Mouse (Mus musculus): ENCODE measurements around the gene 2510009E07Rik.

The 2510009E07Rik gene

DNA sequence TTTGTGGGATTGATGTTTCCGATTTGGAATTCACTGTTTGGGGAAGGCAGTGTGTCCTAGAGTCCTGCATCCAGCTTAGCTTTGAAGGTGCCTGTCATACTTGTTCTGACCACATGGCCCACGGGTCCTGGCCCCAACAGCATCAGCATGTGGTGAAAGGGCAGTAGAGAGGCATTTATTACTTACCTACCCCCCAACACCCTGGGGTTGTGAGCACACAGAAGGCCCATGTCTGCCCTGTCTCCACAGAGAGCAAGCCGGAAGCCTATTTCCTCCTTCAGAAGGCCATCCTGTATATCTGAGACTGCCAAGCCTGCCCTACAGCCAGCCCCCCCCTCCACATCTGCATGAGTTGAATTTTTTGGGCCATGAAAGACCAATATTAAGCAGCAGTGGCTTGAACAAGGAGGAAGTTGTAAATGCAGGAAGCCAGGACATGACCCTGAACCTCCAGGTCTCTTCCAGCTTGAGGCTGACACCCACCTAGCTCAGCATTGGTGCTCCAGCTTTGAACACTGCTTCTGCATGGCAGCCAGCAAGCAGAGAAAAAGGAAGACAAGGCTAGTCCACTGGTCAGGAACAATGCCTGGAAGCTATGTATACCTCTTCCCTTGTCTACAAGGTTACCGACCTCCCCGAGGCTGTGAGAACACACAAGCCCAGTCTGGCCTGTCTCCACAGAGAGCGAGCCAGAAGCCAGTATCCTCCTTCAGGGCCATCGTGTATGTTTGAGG is 53.5 kb downstream of the 2510009E07Rik start:
- no peak for ATAC-seq (ENCODE audit: insufficient number of reproducible peaks, low FRiP score, low TSS enrichment)

DNA sequence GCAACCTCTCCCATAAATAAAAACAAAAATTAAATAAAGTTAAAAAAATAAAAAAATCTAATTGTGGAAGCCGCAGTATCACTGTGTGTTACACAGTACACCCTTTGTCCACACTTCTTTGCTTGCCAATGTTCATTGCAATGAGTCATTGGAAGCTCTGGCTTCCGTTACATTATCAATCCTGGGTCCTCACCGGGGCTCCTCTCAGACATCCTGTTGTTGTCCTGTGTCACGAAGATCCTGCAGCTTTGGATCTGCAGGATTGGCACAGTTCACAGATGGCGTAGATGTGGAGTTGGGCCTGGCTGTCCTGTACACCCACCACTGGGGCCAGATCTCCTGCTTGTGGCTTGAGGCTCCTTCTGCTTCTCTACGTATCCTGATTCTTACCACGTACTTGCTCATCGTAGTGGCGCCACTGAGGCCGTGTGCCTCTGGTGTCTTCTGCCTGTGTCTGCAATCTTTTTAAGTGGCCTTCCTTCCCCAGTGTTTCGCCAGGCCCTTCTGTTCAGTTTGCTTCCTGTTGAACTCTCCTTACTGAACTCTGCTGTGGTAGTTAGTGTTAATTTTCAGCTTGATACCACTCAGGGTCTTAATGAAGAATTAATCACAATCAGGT is 57.2 kb downstream of the 2510009E07Rik start:
- ATAC-seq (ENCODE audit: insufficient number of reproducible peaks, low FRiP score, low TSS enrichment): no peak

DNA sequence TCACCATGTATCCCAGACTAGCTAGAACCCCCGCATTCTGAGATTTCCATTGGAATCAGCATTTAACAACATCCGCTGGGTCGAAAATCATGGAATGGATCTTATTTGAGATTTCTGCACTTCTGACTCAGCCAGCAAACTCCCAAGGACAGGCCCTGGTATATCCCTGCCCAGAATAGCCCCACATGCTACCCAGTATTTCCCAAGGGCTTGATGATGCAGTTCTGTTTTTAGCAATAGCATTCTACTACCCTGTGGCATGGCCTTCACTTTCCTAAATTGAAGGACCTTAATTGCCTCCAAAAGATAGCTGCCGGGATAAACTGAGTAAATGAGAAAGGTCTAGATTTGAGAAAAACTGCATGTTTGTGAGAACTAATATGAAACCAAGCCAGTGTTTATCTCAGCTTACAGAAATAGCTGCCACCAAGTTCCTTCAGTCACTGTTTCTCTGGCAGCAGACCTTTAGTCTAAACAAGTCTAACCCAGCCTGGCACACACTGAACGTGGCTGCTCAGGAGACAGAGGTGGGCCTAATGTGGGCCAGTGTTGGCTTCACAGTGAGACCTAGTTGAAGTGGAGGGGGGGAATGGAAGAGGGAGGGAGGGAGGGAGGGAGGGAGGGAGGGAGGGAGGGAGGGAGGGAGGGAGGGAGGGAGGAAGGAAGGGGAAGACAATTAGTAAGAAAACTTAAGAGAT is 58.2 kb downstream of the 2510009E07Rik start:
- ATAC-seq (ENCODE audit: insufficient number of reproducible peaks, low FRiP score, low TSS enrichment): no peak

DNA sequence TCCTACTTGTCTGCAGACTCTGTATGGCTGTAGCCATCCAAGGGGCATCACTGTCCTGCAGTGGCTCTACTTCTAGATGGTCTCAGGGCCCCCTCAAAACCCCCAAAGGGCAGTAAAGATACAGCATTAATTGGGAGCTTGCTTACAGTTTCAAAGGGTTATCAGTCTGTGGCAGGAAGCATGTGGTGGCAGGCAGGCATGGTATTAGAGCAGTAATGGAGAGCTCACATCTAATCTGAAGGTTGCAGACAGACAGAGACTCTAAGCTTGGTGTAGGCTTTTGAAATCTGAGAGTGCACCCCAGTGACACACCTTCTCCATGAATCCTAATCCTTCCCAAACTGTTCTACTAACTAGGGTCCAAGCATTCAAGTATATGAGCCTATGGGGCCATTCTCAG is 60.0 kb downstream of the 2510009E07Rik start:
- ATAC-seq (ENCODE audit: insufficient number of reproducible peaks, low FRiP score, low TSS enrichment): no peak

DNA sequence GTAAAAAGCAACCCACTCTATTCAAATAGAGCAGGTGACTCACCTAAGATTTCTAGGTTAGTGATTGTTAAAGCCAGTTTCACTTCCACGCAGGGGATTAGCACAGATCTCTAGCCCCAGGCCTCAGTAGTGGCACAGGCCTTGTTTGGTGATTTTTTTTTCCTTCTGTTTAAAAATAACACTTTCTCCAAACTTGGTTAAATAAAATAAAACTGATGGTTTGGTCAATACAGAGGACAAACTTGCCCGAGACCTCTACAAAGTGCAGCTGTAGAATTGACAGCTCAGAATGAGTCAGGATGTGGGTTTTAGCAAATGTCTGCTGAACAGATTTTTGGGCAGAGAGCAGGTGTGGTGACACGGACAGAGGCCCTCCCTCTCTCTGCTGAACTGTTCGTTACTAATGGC is 62.6 kb downstream of the 2510009E07Rik start:
- no peak for ATAC-seq (ENCODE audit: insufficient number of reproducible peaks, low FRiP score, low TSS enrichment)

DNA sequence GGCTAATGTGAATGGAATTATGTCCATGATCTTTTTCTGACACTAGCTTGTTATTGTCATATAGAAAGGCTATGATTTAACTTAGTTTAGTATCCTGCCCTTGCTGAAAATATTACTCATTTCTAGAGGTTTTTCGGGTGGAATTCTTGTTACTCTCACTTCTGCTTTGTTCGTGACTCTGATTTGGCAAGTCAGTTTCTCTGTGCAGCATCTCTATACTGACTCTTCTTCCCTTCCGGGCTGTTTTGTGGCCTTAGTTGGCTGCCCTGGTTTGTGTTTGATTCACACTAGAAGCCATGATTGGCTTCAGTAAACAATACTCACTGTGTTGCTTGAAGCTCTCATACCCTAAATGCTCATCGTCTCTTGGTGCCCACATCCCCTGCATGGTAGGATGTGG is 63.9 kb downstream of the 2510009E07Rik start:
- ATAC-seq (ENCODE audit: insufficient number of reproducible peaks, low FRiP score, low TSS enrichment): no peak

DNA sequence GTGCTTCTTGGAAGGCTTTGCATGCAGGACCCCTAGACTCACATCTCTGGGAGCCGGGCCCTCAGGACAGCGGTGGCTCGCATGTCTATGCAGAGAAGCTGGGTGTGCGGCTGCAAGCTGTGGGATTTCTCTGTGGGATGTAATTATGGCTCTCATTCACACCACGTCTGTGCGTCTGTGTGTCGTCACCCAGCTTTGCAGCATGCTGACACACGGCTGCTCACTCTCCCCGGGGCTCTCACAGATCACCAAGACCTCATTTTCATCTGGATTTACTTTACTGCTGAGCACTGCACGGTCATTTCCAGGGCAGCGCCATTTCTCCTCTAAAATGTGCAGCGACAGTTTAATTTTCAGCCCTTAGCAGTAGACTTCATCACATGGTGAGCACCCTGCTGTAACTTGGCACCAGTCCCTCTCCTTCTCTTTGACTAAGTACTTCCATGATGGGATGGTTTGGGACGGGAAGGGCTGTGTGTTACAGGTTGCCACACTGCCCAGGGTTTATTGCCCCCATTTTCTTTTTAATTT is 66.3 kb downstream of the 2510009E07Rik start:
- ATAC-seq (ENCODE audit: insufficient number of reproducible peaks, low FRiP score, low TSS enrichment): no peak

DNA sequence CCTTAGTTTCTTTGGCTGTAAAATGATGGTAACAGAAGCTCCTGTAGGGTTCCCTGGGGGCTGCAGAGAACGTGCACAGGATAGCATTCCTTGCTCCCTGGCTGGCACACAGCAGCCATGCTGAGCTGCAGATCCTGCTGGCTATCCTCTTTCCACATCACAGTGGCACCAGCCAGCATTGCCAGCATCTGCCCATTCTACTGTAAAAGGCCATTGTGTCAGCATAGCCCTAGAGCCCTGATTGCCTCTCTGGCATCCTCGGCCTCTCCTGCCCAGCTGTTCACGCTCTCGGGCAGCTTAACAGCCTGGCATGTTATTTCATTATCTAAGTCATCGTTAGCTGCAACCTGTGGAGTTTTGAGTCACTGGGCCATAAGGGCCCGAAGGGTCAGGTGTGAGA is 67.2 kb downstream of the 2510009E07Rik start:
- 0 out of 2 replicates have a peak, but pooled peaks have one; percentile 34 for ATAC-seq (ENCODE audit: insufficient number of reproducible peaks, low FRiP score, low TSS enrichment)

DNA sequence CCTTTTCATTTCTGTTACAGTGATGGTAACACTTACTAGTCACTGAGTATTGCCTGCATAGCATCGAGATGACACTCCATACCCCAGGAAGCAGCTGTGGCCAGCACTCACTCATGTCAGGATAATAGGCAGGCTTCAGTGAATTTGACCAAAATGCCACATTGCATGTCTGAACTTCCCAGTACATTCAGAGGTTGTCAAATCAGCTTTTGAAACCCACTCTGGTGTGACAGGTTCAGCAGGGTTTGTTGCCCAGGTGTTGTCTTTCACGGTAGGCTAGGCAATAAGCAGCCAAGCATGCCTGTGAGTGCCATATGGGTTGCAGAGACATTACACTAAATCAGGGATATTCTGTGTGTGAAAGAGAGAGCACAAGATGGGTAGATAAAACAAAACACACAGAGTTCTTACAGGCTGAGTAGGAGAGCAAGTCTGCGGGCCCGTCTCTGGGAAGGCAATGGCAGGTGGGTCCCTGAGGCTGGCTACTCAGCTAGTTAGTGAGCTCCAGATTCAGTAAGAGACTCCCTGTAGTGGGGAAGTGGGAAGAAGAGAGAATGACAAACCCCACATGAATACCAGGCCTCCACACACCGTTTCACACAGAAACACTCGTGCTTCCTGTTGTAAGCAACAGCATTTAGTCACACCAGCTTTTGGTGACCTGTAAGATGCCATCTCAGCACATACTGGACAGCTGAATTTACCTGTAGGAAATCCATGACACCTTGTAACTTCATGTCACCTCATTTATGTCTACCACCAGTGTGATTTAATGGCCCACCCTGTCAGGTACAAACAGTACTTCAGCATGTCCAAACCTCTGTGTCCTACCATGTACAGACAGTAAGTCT is 68.5 kb downstream of the 2510009E07Rik start:
- ATAC-seq (ENCODE audit: insufficient number of reproducible peaks, low FRiP score, low TSS enrichment): peak; percentile 72

DNA sequence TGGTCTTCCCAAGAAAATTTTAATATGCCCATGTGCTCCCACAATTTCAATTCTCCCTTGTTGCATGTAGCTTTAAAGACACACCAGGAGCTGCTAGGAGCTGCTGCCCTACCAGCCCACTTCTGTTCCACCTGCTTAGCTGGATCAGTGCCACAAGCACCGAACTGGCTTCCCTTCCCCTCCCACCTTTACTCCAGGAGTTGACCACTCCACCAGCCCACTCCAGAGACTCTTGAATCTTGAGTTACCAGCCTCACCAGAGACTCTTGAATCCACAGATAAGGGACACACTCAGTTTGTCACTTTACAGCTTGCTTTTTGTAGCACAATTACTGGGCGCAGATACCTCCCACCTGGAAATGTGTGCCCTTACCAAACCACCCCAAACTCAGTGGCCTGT is 73.8 kb downstream of the 2510009E07Rik start:
- no peak for ATAC-seq (ENCODE audit: insufficient number of reproducible peaks, low FRiP score, low TSS enrichment)

DNA sequence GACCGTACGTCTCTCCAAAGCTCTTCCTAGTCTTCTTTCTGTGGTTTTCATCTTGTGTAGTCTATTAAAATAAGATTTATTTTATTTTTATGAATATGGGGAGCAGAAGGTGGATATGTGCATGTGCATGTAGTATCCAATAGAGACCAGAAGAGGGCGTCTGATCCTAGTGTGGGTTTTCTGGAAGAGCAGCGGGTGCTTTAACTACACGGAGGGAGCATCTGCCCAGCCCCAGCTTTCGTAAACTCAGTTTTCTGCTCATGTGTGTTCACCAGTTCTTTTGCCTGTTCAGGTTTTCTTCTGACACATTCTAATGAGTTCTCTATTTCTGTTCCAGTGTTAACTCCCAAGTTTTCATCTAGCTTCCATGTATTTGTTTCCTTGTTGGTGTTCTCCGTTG is 78.7 kb downstream of the 2510009E07Rik start:
- no peak for ATAC-seq (ENCODE audit: insufficient number of reproducible peaks, low FRiP score, low TSS enrichment)

DNA sequence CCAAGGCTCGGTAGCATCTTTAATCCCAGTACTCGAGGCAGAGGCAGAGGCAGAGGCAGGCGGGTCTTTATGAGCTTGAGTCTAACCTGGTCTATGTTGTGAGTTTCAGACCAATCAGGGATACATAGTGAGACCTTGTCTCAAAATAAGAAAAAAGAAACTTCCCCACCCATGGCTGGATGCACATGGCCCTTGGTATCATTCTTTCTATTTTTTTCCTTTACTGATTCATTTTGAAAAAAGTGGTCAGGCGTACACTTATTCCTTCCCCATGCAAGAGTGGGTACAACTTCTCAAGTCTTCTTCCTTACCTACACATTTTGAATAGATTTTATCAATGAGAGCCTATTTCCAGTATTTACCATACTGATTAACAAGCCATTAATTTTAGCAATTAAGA is 84.0 kb downstream of the 2510009E07Rik start:
- no peak for ATAC-seq (ENCODE audit: insufficient number of reproducible peaks, low FRiP score, low TSS enrichment)

DNA sequence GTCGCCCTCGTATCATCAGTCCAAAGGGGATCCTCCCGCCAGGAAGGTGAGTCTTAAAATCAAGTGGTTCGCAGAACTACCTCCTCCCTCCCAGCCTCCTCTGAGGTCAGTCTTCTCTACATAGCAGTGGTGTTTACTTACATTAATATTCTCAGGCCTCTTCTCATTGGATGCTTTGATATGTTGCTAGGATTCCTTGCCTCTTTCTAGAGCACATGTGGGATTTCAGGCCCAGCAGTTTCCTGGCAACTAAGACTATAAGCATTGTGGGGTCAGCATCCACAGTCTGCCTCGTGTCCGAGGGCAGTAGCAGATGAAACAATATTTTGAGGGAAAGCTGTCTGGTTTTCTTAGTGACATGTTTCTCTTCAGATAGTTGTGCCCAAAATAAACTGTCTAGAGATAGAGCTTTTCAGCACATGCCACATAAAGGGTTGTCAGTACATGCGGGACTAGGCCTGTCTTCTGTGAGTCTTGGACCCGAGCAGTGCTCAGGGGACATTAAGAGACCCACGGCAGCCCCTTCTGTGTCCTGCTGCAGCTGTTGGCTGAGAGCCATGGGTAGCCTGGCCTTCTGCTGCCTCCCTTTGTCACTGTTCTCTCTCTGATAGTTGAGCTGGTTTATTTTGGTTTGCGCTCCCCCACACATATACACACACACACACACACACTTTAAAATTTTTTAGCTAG is 86.1 kb downstream of the 2510009E07Rik start:
- ATAC-seq (ENCODE audit: insufficient number of reproducible peaks, low FRiP score, low TSS enrichment): no peak

DNA sequence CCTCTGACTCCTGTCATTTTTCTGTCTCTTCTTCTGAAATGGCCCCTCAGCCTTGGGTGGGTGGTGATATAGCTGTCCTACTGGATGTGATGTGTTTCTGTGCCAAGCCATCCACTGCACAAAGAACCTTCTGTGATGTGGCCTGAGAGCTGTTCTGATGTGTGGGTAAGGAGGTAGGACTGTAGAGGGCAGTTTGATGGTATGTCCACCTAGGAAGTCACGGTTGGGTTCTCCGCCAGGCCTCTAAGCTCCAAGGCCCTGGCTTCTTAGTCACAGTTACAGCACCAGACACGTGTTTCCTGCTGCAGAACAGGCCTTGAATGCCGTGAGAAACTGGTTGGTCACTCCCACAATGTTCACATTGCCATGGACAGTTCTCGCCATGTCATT is 86.8 kb downstream of the 2510009E07Rik start:
- ATAC-seq (ENCODE audit: insufficient number of reproducible peaks, low FRiP score, low TSS enrichment): no peak

DNA sequence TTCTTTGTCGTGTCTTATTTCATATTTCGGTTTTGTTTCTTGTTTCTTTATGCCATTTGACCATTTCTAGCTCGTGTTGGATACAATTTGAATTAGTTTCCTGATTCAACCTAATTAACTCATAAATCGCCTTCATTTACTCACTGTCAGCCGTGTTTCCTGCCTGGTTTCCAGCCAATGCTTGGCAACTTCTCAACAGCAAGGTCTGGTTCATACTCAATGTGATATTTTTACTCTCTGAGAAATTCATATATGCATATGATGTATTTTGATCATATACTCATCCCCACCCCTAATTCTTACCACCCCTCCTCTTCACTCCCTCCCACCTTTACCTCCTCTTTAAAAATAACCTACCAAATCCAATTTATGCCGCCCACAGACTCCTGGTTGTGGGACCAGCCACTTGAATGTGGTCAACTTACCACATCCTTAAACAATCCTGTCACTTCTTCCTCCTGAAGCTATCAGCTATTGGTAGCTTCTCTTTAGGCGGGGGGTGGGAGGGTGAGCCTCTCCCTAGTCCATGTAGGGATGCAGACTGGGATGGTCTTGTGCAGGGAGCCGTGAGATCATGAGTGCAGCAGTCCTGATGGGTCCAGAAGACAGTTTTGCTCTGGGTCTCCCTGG is 87.3 kb downstream of the 2510009E07Rik start:
- ATAC-seq (ENCODE audit: insufficient number of reproducible peaks, low FRiP score, low TSS enrichment): no peak

DNA sequence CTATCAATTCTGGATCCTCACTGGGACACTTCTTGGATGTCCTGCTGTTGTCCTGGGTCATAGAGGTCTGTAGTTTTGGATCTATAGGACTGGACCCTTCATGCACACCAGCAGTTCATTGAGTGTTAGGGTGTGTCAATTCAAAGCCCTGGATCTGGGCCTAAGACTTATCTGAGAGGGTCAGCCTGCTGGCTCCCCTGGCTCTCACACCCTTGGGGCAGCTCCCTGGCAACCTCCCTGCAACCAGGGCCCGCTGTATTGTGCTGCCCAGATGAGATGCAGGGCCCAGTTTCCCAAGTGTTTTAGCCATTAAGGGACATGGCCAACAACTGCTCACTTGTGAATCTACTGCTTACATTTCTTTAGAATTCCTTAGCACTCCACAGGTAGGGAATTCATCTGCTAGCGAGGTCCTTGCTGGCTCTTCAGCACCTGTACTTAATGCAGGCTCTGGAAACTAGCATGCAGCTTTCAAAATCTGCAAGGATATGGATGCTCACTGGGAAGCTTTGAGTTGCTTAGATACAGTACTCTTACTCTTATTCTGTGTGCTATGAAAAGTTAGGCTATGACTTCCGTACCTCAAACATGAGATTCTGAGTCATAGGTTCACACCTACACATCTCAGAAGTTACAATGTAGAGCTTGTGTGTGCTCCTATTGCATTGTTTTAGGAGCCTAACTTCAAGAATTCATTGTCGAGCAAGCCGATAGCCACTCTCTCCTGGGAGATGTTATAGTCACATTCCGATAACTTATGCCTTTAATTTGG is 88.0 kb downstream of the 2510009E07Rik start:
- ATAC-seq (ENCODE audit: insufficient number of reproducible peaks, low FRiP score, low TSS enrichment): no peak

DNA sequence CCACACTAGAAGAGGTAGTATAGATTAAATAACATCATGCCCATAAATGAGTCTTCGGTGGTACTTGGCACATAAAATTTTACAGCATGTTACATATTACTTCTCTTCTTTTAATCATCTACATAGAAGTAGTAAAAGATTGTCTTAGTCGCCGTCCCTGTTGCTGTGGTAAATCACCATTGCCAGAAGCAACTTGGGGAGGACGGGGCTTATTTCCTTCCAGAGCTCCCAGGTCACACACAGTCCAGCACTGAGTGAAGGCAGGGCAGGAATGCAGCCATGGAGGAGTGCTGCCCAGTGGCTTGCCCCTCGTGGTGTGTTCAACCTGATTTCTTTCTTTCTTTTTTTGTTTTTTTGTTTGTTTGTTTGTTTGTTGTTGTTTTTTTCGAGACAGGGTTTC is 90.1 kb downstream of the 2510009E07Rik start:
- no peak for ATAC-seq (ENCODE audit: insufficient number of reproducible peaks, low FRiP score, low TSS enrichment)
